Mouse (Mus musculus) megakaryocyte-erythroid progenitor cell, adult 5 weeks (primary cell): ENCODE measurements around the gene Slc1a2. TPM values are rescaled to one million over a fixed set of nuclear protein-coding genes. Genes with fewer than 3 reads are reported as not detected.

Experiments
- polyA plus RNA-seq: library from polyadenylated mRNA; stranded (reverse); fragments of >175 nt; gene quantifications from 2 replicates; pipeline ENCODE4 v1.2.3, GENCODE M21; 2012

Gene Slc1a2
- under 0.01 TPM in 1 of 2 replicates, not detected in the other for polyA plus RNA-seq

DNA sequence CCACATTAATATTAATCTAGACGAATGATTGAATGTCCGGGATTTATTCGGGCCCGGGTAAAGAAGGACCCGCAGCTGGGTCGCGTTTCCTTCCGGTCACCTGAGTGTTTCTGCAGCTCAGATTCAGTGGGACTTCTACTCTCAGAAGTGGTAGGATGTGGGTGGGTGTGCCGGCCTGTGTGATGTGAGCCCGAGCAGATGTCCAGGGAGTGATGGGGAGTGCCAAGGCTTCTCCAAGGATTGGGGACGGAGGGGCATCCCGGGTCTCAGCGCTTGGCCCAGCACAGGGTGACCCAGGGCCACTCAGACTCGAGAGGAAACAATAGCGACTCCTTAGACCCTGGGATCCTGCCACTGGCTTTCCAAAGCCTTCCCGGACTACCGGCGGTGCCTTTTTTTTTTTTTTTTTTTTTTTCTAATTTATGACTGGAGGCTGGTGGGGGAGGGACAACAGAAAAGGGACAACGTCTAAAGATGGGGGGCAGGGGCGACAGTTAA lies at the start of gene Slc1a2:
Gene Slc1a2 (plus strand): TSS at position 497 of the 498 bp plus-strand sequence.

Other genes with a start within 250 kb of the Slc1a2 start
- gene Fjx1, start 206.2 kb upstream of the Slc1a2 start, polyA plus RNA-seq = 0.39 and 0.58 TPM in 2 replicates
- not detected in 2 replicates for gene Pamr1, start 108.6 kb upstream of the Slc1a2 start, polyA plus RNA-seq
- gene Cd44, start 243.0 kb downstream of the Slc1a2 start, polyA plus RNA-seq = 10.6 and 17.0 TPM in 2 replicates